Mouse (Mus musculus) lung, embryonic 14.5 days (tissue): ENCODE results near the gene Nudt1. TPM values are rescaled to one million over a fixed set of nuclear protein-coding genes. Genes with fewer than 3 reads are reported as not detected.
"Not testable (repeated sequence)": the region's sequence is repeated elsewhere in the genome, so short reads cannot be mapped to it uniquely, and the experiment has no call there.

Experiments
- ATAC-seq: fragments of 200-750 bp; cut with Nextera tagmentation; 2 replicates; pipeline ENCODE4 v1.8.0; 2017; ENCODE audit warnings: mild to moderate bottlenecking, moderate TSS enrichment, moderate library complexity; ENCODE audit not compliant: insufficient read depth
- DNase-seq: peaks from one replicate; pipeline ENCODE4 v3.0.0-alpha.2; 2015
- H3K27ac ChIP-seq: fragments of 300-500 bp; sonication (generic); 2 replicates; pipeline ENCODE4 v1.5.1; 2014; ENCODE audit warnings: low read depth, mild to moderate bottlenecking, moderate library complexity
- H3K27me3 ChIP-seq: fragments of 300-500 bp; sonication (generic); 2 replicates; pipeline ENCODE4 v1.6.1; 2014; ENCODE audit warnings: low read length, control low read depth; ENCODE audit not compliant: insufficient read depth
- H3K36me3 ChIP-seq: fragments of 300-500 bp; sonication (generic); 2 replicates; pipeline ENCODE4 v1.6.1; 2014; ENCODE audit warnings: control low read depth; ENCODE audit not compliant: insufficient read depth
- H3K4me1 ChIP-seq: fragments of 300-500 bp; sonication (generic); 2 replicates; pipeline ENCODE4 v1.6.1; 2014; ENCODE audit warnings: antibody characterized with exemption, control low read depth; ENCODE audit not compliant: insufficient read depth
- H3K4me2 ChIP-seq: fragments of 300-500 bp; sonication (generic); 2 replicates; pipeline ENCODE4 v1.6.1; 2014; ENCODE audit warnings: mild to moderate bottlenecking
- H3K4me3 ChIP-seq: fragments of 300-500 bp; sonication (generic); 2 replicates; pipeline ENCODE4 v1.5.1; 2014; ENCODE audit warnings: low read depth, low read length
- H3K9ac ChIP-seq: fragments of 300-500 bp; sonication (generic); 2 replicates; pipeline ENCODE4 v1.6.1; 2014
- H3K9me3 ChIP-seq: fragments of 300-500 bp; sonication (generic); 2 replicates; pipeline ENCODE4 v1.6.1; 2016; ENCODE audit warnings: low read depth, low read length, control low read depth
- CTCF ChIP-seq: IDR thresholded peaks from 2 replicates; pipeline ENCODE4 v1.5.1; 2016; ENCODE audit warnings: antibody characterized with exemption, low read depth
- WGBS: fragments of 180-500 bp; shearing (Covaris S2); extraction: QIAGEN DNeasy Blood & Tissue Kit; methylation state at CpG from one replicate; pipeline ENCODE4 v1.1.7; 2014; 5-methylcytosine and 5-hydroxymethylcytosine counted together
- polyA plus RNA-seq: library from polyadenylated mRNA; unstranded; fragments of >200 nt; fragmentation: Nextera tagmentation; extraction: Ambion mirVana; gene quantifications from 2 replicates; pipeline ENCODE4 v1.2.1, GENCODE M21; 2014

Nudt1 gene
- polyA plus RNA-seq, 1 experiment from 2014 or later = 47.5 TPM

DNA sequence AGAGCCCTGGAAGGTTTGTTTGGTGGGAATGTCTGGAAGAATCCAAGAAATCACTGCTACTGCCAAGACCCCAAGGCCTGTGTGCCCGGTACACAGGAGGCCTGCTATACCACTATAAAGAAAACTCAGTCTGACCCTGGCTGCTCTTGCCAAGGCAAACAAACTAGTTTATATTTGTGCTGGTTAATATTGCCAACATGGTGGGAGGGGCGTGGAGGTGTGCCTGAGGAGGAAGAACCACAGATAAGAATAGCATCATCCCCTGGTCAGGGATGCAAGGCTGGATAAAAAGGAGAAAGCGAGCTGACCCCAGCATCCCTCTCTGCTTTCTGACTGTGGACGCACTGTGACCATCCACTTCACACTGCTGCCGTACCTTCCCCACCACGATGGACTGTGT is 30.9 kb downstream of the Nudt1 start:
- no peaks in the 10 kb centered on the region for H3K4me1 ChIP-seq
- TF ChIP-seq CTCF = no peak
- H3K27me3 ChIP-seq = no peaks in the 10 kb centered on the region
- no peaks in the 10 kb centered on the region for H3K9me3 ChIP-seq
- no peak overlapping the region for H3K4me3 ChIP-seq
- ATAC-seq = no peak
- peaks cover 55% of the 10 kb centered on the region for H3K36me3 ChIP-seq
- WGBS = 96% methylated on average over 6 of the region's 6 CpGs
- no peak overlapping the region for H3K4me2 ChIP-seq
- DNase-seq = no peak
- no peak overlapping the region for H3K9ac ChIP-seq
- H3K27ac ChIP-seq = no peak overlapping the region

DNA sequence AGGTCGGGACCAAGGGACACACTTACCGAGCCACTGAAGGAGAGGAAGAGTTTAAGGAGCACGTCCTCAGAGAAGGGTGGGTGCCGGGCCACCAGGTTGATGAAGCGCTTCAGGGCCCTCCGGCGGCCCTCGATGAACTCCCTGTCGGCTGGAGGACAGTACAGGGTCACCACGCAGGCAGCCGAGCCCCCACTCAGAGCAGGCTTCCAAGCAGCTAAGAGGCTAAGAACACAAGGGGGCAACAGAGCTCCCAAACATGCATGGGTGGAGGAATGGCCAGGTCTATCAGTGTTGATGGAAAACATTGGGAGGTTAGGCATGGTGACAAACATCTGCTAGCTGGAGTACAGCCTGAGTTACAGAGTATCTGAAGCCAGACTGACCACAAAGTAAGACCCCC is 34.5 kb downstream of the Nudt1 start:
- 83% methylated on average over 11 of the region's 11 CpGs for WGBS
- H3K27ac ChIP-seq = no peak overlapping the region
- ATAC-seq = no peak
- no peak overlapping the region for H3K4me3 ChIP-seq
- no peaks in the 10 kb centered on the region for H3K27me3 ChIP-seq
- no peaks in the 10 kb centered on the region for H3K9me3 ChIP-seq
- TF ChIP-seq CTCF = peak; percentile 24; the same call in 1 of the 2 replicates
- no peaks in the 10 kb centered on the region for H3K4me1 ChIP-seq
- H3K36me3 ChIP-seq = peaks cover 68% of the 10 kb centered on the region
- H3K4me2 ChIP-seq = no peak overlapping the region
- no peak for DNase-seq
- H3K9ac ChIP-seq = no peak overlapping the region

DNA sequence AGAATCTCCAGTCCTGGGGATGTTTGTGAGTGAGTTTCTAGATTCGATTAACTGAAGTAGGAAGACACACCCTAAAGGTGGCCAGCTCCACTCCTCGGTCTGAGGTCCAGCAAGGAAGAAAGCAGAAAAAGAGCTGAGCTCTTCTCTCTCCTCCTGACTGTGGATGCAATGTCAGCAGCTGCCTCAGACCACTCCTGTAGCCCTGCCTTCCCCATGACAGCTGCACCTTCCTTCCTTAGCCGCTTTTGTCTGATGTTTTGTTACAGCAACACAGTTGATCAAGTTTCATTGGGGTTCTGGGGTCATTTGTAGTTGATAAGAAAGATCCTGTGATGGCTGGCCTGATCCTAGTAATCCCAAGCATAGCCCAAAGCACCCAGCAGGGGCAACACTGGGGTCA is 36.0 kb downstream of the Nudt1 start:
- Histone ChIP-seq H3K9me3 (no peaks in the 10 kb centered on the region), H3K36me3 (peaks cover 55% of the 10 kb centered on the region), H3K4me1 (no peaks in the 10 kb centered on the region), H3K9ac (no peak overlapping the region), H3K4me2 (no peak overlapping the region), H3K4me3 (no peak overlapping the region), H3K27ac (no peak overlapping the region), H3K27me3 (no peaks in the 10 kb centered on the region)
- no peak for TF ChIP-seq CTCF
- no peak for ATAC-seq
- 89% methylated on average over 3 of the region's 3 CpGs for WGBS
- no peak for DNase-seq

DNA sequence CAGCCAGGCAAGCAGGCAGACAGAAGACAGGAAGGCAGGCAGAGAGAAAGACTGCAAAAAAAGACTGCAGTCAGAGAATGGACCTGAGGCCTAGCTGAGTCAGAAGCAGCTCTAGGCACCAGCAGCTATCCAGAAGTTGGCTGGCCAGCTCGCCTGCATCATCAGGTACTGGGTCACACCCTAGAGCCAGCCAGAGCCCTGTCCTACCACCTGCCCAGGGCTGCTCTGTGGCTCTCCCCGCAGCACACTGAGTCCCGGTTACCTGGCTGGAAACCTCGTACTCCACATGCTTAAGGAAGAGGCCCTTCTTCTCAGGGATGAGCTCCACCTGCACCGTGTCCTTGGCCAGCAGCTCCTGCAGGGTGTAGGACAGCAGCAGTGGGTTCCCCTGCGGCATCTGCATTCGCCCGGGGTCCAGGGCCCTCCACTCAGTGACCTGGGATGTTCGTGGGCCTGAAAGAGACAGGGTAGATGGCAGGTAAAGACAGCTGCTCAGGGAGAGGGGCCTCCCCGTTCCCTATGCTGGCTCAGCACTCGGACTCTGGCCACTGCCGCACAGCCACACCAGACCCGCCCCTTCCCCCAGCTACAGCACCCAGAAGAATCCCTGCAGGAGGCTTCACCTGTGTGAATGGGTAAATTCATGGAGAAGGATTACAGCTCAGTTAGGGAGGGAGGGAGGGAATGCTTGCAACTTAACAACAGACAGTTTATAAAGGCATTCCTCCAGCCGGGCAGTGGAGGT is 38.6 kb downstream of the Nudt1 start:
- Histone ChIP-seq H3K4me1 (no peaks in the 10 kb centered on the region), H3K27ac (no peak overlapping the region), H3K9me3 (no peaks in the 10 kb centered on the region), H3K4me2 (no peak overlapping the region), H3K9ac (no peak overlapping the region), H3K4me3 (no peak overlapping the region), H3K27me3 (no peaks in the 10 kb centered on the region), H3K36me3 (peaks cover 32% of the 10 kb centered on the region)
- 77% methylated on average over 14 of the region's 14 CpGs for WGBS
- ATAC-seq (no peak), DNase-seq (no peak)
- no peak for TF ChIP-seq CTCF

DNA sequence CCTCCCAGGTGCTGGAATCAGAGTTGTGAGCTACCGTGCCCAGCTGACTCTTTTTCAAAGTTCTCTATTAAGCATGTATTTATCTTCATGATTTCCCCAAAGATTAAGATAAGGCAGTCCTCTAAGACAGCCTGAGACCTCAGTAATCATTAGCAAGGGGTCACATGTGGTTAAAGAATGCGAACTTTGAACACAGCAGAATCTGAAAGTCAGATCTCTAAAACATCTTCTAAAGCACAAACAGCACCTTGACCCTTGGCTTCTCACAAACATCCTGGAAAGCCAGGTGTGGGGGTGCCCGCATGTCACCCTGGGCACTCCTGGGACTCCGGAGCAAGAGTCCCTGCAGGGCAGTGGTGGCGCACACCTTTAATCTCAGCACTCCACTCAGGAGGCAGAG is 43.0 kb downstream of the Nudt1 start:
- 0 out of 2 replicates have a peak, but pooled peaks cover under 1% of the 10 kb centered on the region for H3K36me3 ChIP-seq
- DNase-seq = no peak
- no peak overlapping the region for H3K4me2 ChIP-seq
- ATAC-seq = no peak
- H3K4me1 ChIP-seq = no peaks in the 10 kb centered on the region
- TF ChIP-seq CTCF = no peak
- 66% methylated on average over 5 of the region's 5 CpGs for WGBS
- no peak overlapping the region for H3K9ac ChIP-seq
- no peak overlapping the region for H3K27ac ChIP-seq
- H3K9me3 ChIP-seq = no peaks in the 10 kb centered on the region
- H3K27me3 ChIP-seq = no peaks in the 10 kb centered on the region
- H3K4me3 ChIP-seq = no peak overlapping the region

DNA sequence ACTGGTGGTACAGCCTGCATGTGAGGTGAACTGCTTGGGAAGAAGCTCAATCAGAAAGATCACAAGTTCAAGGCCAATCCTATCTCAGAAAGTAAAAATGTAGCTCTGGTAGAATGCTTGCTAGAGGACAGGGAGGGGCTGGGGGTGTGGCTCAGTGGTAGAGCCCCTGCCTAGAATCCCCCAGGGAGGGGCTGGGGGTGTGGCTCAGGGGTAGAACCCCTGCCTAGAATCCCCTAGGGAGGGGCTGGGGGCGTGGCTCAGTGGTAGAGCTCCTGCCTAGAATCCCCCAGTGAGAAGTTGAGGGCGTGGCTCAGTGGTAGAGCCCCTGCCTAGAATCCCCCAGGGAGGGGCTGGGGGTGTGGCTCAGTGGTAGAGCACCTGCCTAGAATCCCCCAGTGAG is 46.7 kb downstream of the Nudt1 start:
- H3K9ac ChIP-seq, H3K27ac ChIP-seq, ATAC-seq, H3K4me2 ChIP-seq, H3K27me3 ChIP-seq, DNase-seq, H3K36me3 ChIP-seq, H3K9me3 ChIP-seq, H3K4me1 ChIP-seq, H3K4me3 ChIP-seq: not testable (repeated sequence)
- 87% methylated on average over 2 of the region's 2 CpGs for WGBS

DNA sequence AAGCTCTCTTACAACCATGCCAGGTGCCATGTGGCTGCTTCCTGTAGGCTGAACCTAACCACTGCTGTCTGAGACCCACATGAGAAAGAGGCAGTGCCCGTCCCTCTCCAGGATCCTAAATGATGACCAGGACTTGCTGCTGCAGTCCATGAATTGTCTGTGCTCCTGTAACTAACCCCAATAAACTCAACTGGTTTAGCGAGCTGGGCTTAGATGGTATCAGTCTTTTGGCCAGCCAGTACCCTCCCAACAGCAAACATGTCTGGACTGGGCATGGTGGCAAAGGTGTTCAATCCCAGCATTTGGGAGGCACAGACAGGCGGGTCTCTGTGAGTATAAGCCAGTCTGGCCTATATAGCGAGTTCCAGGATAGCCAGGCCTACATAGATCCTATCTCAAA is 47.5 kb downstream of the Nudt1 start:
- H3K27ac ChIP-seq = no peak overlapping the region
- no peak for TF ChIP-seq CTCF
- ATAC-seq = no peak
- no peak for DNase-seq
- no peak overlapping the region for H3K4me2 ChIP-seq
- no peaks in the 10 kb centered on the region for H3K36me3 ChIP-seq
- no peaks in the 10 kb centered on the region for H3K27me3 ChIP-seq
- 90% methylated on average over 4 of the region's 4 CpGs for WGBS
- no peak overlapping the region for H3K9ac ChIP-seq
- H3K4me3 ChIP-seq = no peak overlapping the region
- 0 out of 2 replicates have a peak, but pooled peaks cover 4% of the 10 kb centered on the region for H3K4me1 ChIP-seq
- H3K9me3 ChIP-seq = no peaks in the 10 kb centered on the region
